Mouse (Mus musculus): Measurements from ENCODE around the gene Kctd14.

GRCm38 (mm10) chr7:97492420-97492819 is 41.3 kb downstream of the Kctd14 start:
- no peak for TF ChIP-seq CTCF (IDR thresholded peaks at IDR 0.05; ENCODE audit: extremely low read depth, insufficient read depth, insufficient read length, insufficient replicate concordance)
- TF ChIP-seq POLR2A (IDR thresholded peaks at IDR 0.05; ENCODE audit: low read depth, low read length) = no peak
